Mouse (Mus musculus) CD4-positive, CD25-positive, alpha-beta regulatory T cell, adult 2 months (primary cell): ENCODE measurements at regions not wholly inside any gene's neighbourhood (a gene's known extent, or its start where the extent isn't known, plus 50 kb on each side); places are given as distances from the start of the nearest gene placed in this dataset.

Experiments
- DNase-seq: peaks from one replicate; pipeline ENCODE4 v3.0.0-alpha.2; 2012; ENCODE audit warnings: low read depth, low spot score

- no peak for DNase-seq
Measured at GRCm38 (mm10) chr1:43367151-43367895, 77.1 kb upstream of the Nck2 start.

GRCm38 (mm10) chr1:43371863-43372262 is 72.5 kb upstream of the Nck2 start:
- DNase-seq, result no peak

GRCm38 (mm10) chr1:43374946-43375345 is 69.4 kb upstream of the Nck2 start:
- peak; percentile 3 for DNase-seq

GRCm38 (mm10) chr1:43375851-43376250 is 68.5 kb upstream of the Nck2 start:
- DNase-seq, result peak; percentile 6

GRCm38 (mm10) chr1:43377491-43378263 is 66.7 kb upstream of the Nck2 start:
- DNase-seq, result no peak

GRCm38 (mm10) chr1:43385008-43385407 is 59.4 kb upstream of the Nck2 start:
- no peak for DNase-seq

GRCm38 (mm10) chr1:43394035-43394434 is 50.3 kb upstream of the Nck2 start:
- DNase-seq, result no peak
